Mouse (Mus musculus) adrenal gland, postnatal 14 days (tissue): ENCODE measurements around the gene Fggy. TPM values are rescaled to one million over a fixed set of nuclear protein-coding genes. Genes with fewer than 3 reads are reported as not detected.

Experiments
- DNase-seq: peaks from one replicate; pipeline ENCODE4 v3.0.0; 2021; ENCODE audit warnings: mixed read lengths
- long read RNA-seq, 2 experiments: library from polyadenylated mRNA; stranded (forward); transcript quantifications; one replicate each; pipeline ENCODE4 v2.0.0; 2021
- total RNA-seq: library from RNA; stranded (reverse); gene quantifications from 2 replicates; pipeline ENCODE4 v1.2.3, GENCODE M21; 2021

Fggy gene
- 29.3 and 55.3 TPM in 2 replicates for total RNA-seq
- long read RNA-seq, experiment 1, transcript Fggy-202 (16 exons, 1,891 nt) = major isoform, 41 of 68 reads
- long read RNA-seq, experiment 1, partial matches to known transcripts = 2 of 68 reads
- long read RNA-seq, experiment 1, other reads (novel, unspliced or antisense) = 25 of 68 reads
- long read RNA-seq, experiment 2, transcript Fggy-202 (16 exons, 1,891 nt) = major isoform, 25 of 58 reads
- long read RNA-seq, experiment 2, partial matches to known transcripts = 10 of 58 reads
- long read RNA-seq, experiment 2, other reads (novel, unspliced or antisense) = 23 of 58 reads

DNA sequence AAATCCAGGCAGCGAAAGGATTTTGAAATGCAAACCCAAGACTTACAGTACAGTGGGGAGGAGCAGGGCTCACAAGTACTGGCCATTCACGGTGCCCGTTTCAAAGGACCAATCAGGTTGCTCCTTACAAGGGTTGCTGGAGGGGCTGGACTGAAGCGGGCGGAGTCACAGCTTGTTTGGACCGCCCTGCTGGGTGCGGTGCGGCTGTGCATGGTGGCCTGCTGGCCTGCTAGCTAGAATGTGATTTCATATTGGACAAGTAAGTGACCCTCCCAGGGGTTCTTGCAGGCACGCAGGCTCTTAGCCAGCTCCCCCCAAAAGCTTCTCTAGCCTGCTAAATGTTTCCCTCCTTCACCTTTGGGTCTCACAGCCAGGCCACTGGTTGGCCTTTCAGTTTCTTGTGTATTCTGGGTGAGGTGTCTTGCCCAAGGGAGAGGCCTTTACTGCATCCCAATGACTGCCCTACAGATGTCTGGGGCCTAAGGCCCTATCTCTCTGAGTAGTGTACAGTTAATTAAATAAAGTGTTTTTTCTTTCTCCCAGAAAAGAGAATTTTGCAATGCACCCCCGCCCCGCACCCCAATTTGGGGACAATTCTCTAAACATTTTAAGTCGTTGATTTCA, at the start of gene Fggy:
TSS of gene Fggy (plus strand) at position 175 of the 624 bp plus-strand sequence.
- peak; percentile 99 for DNase-seq

DNA sequence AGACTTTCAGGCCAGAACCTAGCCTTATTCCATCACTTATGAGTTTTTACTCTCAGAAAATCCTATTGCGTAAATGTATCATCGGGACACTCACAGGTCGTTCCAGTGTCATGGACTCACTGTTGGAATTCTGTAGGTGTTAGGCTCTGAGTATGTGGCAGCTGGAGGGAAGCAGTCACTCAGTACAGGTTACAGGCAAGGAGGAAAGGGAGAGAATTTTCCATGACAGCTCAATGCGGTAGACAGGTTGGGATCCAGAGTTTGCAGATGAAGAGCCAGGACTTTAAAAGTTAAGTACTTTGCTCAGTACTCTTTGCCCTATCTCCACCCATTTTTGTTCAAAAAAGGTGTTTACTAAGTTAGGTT, 49.4 kb upstream of the Fggy start:
- no peak for DNase-seq

DNA sequence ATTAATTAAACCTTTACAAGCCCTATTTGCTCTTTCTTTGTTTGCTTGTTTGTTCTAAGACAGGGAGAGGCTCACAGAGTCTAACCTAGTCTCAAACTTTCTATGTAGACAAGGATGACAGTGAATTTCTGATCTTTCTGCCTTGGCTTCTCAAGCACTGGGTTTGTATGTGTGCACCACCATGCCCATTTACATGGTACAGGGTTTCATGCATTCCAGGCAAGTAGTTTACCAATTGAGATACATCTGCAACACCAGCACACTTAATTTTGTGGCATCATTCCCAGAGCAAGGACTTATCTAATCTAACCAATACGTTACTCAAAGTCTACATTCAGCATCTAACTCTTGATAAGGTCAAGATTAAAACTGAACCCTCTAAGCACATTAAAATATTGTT, 38.9 kb upstream of the Fggy start:
- no peak for DNase-seq

DNA sequence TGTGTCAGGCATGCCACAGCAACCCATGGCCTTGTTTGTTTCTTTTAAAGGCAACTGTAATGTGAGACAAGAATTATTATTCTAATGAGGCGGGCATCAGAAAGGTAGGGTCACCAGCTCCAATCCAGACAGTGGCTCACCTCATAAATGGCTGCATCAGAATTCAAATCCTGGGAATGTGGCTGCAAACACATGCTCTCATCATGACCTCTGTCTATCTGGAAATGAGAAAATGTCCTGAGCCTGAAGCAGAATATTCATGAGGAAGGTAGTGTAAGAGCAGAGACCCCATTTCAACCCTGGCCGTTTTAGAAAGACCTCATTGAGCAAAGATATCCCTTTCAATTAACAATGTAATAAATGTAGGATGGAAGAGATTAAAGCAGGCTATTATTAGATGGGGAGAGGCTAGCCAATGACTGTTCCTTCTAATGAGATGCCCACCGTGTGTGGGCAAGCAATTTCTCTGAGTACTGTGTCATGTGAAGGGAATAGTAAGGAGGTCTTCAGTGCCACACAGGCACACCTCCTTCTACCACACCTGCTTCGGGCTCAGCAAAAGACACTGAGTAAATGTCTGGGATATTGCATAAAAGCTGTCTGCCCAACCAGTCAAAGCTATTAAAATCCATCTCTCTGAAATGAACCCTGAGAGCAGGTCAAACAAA, 37.2 kb upstream of the Fggy start:
- no peak for DNase-seq

DNA sequence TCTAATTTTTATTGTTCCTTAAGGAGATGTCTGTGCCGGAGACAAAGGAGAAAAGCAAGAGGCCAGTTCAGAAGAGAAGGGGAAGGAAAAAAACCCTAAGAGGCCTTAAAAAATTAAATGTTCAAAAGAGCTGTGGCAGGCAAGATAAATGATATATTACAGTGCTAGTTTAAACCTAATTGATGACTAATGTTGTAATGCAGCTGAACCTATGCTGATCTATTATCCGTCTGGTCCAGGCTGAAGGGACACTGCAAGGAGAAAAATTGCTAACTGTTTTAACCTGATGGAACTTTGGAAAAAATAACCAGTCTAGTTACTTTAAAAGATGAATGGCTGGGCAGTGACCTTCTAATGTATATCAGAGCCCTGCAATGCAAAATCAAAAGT, 36.7 kb upstream of the Fggy start:
- DNase-seq = no peak

DNA sequence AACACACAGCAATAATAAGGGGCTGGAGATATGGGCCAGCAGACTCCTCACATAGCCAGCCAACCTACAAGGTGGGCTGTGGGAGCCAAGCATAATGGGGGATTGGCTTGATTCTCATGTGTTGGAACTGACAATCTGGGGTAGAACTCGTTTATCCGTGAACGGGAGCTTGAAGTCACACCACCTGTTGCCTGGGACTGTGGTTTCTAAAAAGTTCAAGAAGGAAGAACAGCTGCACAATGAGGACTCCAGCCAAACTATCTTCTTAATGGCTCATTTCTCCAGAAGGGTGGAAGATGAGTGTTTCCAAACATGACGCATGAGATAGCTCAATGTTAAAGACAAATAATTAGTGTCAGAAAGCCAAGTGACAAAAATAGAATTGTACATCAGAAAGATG, 30.7 kb upstream of the Fggy start:
- DNase-seq = no peak

DNA sequence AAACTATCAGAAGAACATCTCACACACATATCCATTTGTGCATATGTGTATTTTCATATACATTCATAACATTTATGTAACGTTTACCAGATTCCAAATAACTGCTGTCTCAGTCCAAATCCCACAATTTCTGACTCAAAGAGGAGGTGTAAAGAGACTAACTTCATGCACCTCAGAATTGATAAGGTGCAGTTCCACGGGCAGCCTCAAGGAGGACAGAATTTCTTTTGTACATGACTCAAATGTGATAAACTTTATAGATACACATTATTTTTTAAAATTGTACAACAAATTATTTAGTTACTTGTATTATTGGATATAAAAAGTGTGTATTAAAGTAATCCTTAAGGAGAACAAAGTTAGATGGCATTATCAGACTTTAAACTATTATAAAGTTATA, 26.6 kb upstream of the Fggy start:
- no peak for DNase-seq

DNA sequence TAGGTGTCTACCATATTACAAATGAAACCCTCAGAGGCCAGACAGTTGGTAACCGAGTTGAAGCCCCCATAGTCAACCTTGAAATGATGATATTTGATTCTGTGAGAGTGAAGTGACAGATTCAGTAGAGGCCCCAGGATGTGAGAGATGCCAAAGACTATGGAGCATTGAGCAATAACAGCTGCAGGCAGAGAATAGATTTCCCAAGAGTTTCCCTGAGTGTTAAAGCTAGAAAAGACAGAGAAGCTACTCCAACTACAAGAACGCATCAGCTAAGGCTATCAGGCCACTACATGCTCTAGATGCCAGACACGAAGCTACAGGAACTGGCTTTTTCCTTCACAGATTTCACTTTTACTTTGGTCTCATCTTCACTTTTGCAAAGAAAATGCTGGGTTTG, 23.4 kb upstream of the Fggy start:
- DNase-seq = no peak

DNA sequence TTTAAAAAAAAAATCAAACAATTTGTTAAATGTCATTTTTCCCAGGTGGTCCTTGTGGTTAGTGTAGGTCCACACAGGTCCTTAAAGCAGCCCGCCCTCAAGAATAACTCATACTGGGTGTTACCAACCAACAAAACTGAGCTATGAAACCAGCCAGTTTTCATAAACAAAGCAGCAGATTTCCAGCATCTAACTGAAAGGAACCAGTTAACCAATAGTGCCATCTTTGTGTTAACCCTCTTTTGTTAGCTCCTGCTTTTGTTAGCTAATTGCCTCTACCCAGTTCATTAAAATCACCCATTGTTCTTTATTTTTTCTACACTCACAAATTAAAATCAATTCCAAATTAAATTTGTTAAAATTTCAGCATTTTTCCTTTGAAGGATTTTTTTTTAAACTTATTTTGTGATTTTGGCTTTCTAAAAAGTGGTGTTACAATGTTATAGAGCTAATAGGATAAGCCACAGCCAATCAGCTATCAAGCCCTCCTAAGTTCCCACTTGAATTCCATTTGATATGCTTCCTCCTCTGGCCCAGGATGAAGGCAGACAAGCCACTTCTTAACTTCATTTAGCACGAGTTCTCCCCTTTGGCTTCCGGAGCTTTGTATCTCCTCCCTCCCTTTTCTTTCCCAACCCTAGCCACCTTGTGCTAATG, 15.8 kb upstream of the Fggy start:
- no peak for DNase-seq

DNA sequence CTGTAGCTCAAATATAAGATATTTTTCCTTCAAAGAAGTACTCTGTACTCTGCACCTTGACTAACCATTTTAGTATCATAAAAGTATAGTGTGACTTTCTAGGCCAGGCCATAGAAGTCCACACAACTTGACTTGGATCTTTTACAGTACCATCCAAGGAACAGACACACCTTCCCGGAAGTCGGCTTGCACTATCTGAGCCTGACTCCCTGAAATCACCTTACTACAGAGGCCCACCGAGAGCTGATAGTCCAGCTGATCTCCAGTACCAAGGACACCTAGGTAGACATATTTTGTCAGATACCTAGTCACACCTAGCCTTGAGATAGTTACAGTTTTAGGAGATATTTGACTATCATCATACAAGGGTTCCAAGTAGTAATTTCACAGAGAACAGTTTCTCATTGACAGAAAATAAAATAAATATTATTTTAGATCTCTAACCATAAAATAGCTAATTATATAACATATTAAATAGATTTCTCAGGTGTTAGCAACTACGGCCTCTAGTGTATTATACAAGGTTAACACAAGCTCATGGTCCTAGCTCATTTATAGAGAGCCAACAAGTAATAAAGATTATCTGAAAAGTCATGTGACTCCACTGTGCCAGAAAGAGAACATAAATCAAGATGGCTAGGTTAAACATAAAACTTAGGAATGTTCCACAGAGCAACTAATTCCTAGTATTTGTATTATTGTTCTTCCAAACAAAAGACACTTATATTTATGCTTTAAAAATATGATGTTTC, 15.1 kb upstream of the Fggy start:
- DNase-seq = no peak

DNA sequence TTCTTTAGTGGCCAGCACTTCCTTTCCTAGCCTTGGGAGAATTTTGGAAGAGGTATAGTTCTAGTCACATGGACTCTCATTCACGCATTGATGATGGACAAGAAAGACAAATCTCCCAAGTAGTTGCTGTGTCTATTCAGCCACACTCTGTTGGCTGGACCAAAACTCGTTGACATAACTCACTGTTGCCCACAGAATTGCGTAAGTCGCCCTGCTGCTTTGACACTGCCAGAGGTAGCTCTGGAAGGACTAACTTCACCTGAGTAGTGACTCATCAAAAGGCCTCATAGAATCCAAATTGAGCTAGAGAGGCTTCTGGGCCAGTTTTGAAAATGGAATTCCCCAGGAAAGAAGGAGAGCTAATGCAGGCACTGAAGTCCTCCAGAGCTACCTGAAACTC, 13.8 kb upstream of the Fggy start:
- DNase-seq = no peak

DNA sequence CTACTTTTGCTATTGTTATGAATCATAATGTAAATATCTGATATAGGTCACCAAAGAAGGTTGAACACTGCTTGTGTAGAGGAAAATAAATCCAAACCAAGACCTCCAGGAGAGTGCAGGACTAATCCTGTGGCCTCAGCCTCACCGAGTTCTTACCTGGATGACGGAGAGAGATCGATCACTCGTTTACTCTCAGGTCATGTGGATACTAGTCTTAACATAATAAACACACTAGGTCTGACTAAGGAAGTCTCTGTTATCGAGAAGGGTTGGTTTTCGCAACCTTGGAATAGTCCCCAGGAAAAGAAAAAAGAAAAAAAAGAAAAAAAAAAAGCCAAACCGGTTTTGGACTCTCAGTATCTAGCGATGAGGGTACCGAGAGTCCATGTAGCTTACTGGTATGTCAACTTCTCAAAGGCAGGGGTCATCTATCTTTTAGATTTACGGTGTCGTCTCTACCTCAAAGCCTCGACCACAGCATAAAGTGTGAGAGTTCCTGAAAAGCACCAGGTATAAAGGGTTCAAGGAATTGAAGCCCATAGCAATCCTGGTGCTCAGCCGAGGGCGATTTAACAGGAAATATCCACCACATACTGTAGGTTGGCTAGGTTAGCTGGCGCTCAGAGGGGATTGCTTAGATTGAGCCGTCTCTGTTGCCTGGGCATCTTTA, 509 bp upstream of the Fggy start:
- no peak for DNase-seq

DNA sequence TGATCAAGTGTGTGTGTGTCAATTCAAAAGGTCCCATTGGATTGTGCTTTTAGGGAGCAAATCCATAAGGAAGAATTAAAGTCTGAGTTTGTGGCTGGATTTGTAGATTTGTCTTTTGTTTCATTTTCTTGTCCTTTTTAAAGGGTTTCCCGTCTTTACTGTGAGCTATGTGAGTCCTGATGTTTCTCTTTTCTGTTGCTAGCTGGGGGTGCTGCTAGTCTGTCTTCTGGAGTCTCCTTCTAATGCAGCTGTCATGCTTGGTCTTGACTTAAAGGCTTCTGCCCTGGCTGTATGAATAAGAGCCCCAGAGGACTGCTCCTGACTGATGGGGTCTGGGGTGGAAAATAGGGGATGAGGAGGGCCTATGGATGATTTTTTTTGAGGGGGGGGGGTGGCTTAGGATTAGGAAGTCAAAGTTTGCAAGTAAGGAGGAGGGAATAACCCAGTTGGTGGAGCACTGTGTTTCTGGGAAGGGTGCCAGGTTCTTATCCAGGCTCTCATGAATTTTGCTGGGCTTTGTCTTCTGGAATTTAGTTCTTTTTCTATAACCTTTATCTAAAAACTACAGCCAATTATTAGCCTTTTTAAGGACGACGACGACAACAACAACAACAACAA, 1.1 kb downstream of the Fggy start:
- peak; percentile 39 for DNase-seq

DNA sequence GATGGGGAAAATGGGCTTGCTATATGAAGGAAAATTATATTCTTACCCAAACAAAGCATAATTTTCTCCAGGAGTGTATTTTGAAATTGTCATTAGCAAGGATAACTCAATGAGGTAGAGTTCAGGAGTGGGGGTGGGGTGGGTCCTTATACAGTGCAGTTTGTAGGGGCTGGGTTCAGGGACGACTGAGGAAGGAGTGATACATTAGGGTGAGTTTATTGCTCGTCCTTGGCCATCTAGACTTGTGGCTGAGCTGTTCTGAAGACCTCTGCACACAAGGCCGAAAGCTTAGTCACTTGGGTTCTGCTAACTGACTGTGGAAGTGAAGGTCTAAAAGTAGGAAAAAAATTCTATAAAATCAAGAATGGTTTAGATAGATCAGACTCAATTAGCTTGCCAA, 14.3 kb downstream of the Fggy start:
- peak; percentile 60 for DNase-seq

DNA sequence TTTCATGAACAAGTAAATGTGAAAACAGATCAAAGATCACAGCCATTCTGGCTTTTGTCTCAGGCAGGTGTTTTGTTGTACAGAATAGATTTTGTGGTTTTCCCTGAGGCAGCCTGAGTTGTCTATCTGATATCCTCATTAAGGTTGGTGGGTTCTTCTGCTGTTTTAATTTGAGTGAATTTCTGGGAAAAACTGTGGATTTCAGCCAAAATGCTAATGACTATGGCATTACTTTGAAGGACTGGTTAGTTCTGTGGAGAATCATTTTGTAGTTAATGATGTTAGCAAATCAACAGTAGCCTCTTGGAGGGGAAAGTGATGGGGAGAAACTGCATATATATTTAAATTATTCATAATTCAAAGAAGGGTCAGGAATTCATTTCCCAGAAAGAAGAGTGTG, 16.4 kb downstream of the Fggy start:
- DNase-seq = no peak

DNA sequence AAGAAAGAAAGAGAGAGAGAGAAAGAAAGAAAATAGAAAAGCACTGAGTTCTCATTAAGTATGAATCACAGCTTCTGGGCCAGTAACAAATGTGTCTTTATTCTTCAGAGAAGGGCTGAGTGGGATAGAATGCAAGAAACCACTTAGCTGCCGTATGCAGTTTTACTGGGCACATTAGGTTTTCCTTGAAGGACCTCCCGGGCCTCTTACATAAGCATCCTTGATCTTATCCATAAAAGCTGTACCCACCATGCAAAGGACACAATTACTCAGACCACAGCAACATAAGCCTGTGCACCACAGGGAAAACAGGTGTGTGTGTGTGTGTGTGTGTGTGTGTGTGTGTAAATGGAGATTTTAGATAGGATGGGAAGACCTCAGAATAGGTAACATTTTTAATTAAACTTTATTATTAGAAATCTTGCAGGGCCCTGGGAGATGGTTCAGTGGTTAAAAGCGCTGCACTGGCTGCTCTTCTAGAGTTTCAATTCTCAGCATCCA, 18.2 kb downstream of the Fggy start:
- peak; percentile 22 for DNase-seq

DNA sequence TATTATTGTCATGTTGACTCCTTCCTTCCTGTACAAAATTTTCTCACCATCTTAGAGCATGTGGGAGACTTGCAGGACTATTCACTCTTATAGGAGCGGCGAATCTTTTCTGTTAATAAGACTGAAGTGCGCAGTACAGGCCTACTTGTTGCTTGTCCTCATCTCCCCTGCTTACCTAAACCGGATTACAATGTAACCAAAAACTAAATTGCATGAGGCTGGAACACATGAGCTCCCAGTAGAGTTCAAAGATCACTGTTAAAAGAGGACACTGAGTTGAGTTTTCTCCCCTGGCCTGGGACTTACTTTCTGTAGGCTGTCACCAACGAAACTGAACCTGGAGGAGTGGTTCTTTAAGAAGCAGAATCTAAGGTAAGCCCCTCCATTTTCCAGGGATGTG, 21.9 kb downstream of the Fggy start:
- DNase-seq = no peak

DNA sequence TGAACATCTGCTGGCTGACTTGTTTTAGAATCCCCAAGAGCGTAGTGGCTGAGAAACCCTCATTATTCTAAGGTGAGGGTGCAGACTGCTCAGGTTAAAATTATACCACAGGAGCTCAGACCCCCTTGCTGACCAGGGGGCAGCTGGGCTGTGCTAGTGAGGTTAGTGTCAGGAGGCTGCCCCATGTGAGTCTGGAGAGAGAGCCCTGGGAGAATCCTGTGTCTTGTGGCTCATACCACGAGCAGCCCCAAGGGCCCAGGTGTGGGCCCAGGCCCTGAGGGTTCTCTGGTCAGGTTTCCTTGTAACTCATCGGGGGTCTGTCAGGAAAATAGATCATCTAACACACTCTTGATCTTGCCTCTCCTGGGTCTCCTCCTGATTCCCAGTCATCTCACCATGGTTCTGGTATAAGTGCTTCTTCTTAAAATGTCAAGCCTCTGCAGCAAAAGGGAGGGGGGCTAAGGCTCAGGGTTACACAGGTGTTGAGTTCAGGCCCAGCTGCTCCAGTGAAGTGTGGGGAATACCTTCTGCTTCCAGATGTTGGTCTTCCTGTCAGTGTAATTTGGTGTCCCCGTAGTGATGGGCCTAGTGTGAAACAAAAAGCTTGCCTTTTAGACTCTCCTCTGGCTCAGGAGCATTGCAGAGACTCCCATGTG, 26.9 kb downstream of the Fggy start:
- DNase-seq = no peak

DNA sequence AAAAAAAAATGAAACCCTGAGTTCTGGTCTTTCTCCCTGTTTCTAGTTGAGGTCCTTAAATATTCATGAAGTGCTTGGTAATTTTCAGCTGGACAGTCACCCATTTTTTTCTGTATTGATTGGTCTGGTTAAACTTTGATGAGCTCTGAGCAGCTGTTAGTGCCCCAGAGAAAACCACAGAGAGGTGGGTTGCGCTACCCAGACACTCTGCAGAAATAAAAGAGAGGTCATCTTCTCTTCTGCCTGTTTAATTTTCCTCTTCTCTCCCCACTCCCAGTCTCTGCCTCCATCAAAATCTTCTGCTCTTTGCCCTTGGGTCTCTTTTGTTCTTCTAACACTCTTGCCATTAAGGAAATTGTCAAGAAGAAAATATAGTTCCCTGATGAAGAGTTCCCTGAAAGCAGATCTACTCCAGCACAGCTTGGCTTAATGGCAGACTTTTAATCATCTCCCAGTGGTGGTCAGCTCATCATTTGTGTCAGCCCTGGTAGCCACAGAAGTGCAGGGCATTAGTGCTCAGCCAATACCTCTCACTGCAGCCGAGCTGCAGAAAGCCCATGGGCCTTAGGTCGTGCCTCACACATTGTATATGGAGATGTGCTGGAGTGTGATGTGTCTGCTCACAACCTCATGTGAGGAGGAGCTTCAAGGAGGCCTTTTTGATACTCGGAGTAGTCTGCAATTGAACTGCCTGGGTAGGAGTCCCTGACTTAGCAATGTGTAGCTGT, 29.1 kb downstream of the Fggy start:
- no peak for DNase-seq

DNA sequence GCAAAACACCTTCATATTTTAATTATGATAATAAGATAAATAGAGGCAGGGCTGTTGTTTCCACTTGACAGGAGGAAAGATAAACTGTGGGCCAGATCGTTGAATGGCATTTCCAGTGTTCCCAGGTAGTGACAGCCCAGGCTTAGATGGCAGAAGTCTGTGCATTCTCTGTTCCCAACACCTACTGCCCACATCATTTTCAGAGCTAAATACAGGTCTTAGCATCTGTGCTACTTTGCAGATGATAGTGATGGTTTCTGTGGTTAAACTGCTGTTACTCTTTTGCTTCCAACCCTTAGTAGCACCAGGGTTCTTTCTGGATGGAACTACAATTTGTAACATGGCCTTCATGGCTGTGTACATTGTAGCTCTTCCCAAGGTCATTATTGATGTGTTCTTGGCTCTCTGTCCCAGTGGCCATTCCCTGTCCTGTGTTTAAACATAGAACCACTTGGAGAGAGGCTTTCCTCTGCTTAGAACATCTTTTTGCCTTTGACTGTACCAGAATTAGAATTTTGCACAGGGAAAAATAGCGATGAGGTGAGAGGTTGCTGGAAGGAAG, 31.5 kb downstream of the Fggy start:
- DNase-seq = peak; percentile 17
